Mouse (Mus musculus): ENCODE data around the gene Lrrc28. TPM values are rescaled to one million over a fixed set of nuclear protein-coding genes. Genes with fewer than 3 reads are reported as not detected.

The Lrrc28 gene
- 10.3 and 11.7 TPM in 2 replicates for polyA plus RNA-seq (2016; fragmentation: Nextera tagmentation; extraction: Ambion mirVana)

GRCm38 (mm10) chr7:67644833-67645680 is at the start of gene Lrrc28:
Lrrc28 (minus strand) TSS chr7:67645268.
- Histone ChIP-seq H3K4me2 (peak within 1 kb of the TSS; percentile 86), H3K4me3 (peak within 1 kb of the TSS; percentile 71), H3K27me3 (replicated peaks) (no peaks in the 10 kb centered on the region), H3K9me3 (replicated peaks) (no peaks in the 10 kb centered on the region), H3K27ac (peak within 1 kb of the TSS; percentile 81), H3K4me1 (peaks cover 21% of the 10 kb centered on the region), H3K9ac (peak within 1 kb of the TSS; percentile 86), H3K36me3 (peaks cover 6% of the 10 kb centered on the region; the same call in 1 of the 2 replicates)
- WGBS (ENCODE audit: insufficient replicate concordance), result under 1% methylated on average over 55 of the region's 55 CpGs
- peak; percentile 98 for ATAC-seq

GRCm38 (mm10) chr7:67692791-67693538 is 47.9 kb upstream of the Lrrc28 start:
- no peak overlapping the region for H3K4me2 ChIP-seq
- ATAC-seq, result no peak
- H3K4me1 ChIP-seq, result peaks cover 11% of the 10 kb centered on the region; the same call in 1 of the 2 replicates
- H3K36me3 ChIP-seq, result no peaks in the 10 kb centered on the region
- no peak overlapping the region for H3K27ac ChIP-seq
- 76% methylated on average over 23 of the region's 23 CpGs for WGBS (ENCODE audit: insufficient replicate concordance)
- no peaks in the 10 kb centered on the region for H3K27me3 ChIP-seq (replicated peaks)
- H3K9me3 ChIP-seq (replicated peaks), result no peaks in the 10 kb centered on the region
- no peak overlapping the region for H3K4me3 ChIP-seq
- no peak overlapping the region for H3K9ac ChIP-seq

GRCm38 (mm10) chr7:67692141-67692540 is 47.1 kb upstream of the Lrrc28 start:
- Histone ChIP-seq H3K27me3 (replicated peaks) (no peaks in the 10 kb centered on the region), H3K27ac (no peak overlapping the region), H3K4me1 (peaks cover 11% of the 10 kb centered on the region; the same call in 1 of the 2 replicates), H3K4me3 (no peak overlapping the region), H3K36me3 (no peaks in the 10 kb centered on the region), H3K4me2 (no peak overlapping the region), H3K9me3 (replicated peaks) (no peaks in the 10 kb centered on the region), H3K9ac (no peak overlapping the region)
- WGBS (ENCODE audit: insufficient replicate concordance), result 35% methylated on average over 3 of the region's 3 CpGs
- ATAC-seq, result no peak

- H3K9me3 ChIP-seq (replicated peaks), result no peaks in the 10 kb centered on the region
- no peak overlapping the region for H3K4me2 ChIP-seq
- 60% methylated on average over 6 of the region's 6 CpGs for WGBS (ENCODE audit: insufficient replicate concordance)
- no peak overlapping the region for H3K4me3 ChIP-seq
- H3K27ac ChIP-seq, result no peak overlapping the region
- no peaks in the 10 kb centered on the region for H3K36me3 ChIP-seq
- no peak overlapping the region for H3K9ac ChIP-seq
- no peaks in the 10 kb centered on the region for H3K27me3 ChIP-seq (replicated peaks)
- ATAC-seq, result no peak
- H3K4me1 ChIP-seq, result peaks cover 11% of the 10 kb centered on the region; the same call in 1 of the 2 replicates
Measured at GRCm38 (mm10) chr7:67691036-67691435, 46.0 kb upstream of the Lrrc28 start.

GRCm38 (mm10) chr7:67689793-67690192 is 44.7 kb upstream of the Lrrc28 start:
- ATAC-seq, result no peak
- Histone ChIP-seq H3K27me3 (replicated peaks) (no peaks in the 10 kb centered on the region), H3K27ac (no peak overlapping the region), H3K4me2 (no peak overlapping the region), H3K9me3 (replicated peaks) (no peaks in the 10 kb centered on the region), H3K4me1 (peaks cover 11% of the 10 kb centered on the region; the same call in 1 of the 2 replicates), H3K9ac (no peak overlapping the region), H3K4me3 (no peak overlapping the region), H3K36me3 (peaks cover 6% of the 10 kb centered on the region)
- 64% methylated on average over 7 of the region's 7 CpGs for WGBS (ENCODE audit: insufficient replicate concordance)

- no peak overlapping the region for H3K4me2 ChIP-seq
- no peak overlapping the region for H3K27ac ChIP-seq
- no peak for ATAC-seq
- H3K9ac ChIP-seq, result no peak overlapping the region
- H3K4me1 ChIP-seq, result peaks cover 11% of the 10 kb centered on the region; the same call in 1 of the 2 replicates
- H3K4me3 ChIP-seq, result no peak overlapping the region
- H3K9me3 ChIP-seq (replicated peaks), result no peaks in the 10 kb centered on the region
- no peaks in the 10 kb centered on the region for H3K27me3 ChIP-seq (replicated peaks)
- 42% methylated on average over 3 of the region's 3 CpGs for WGBS (ENCODE audit: insufficient replicate concordance)
- H3K36me3 ChIP-seq, result peaks cover 6% of the 10 kb centered on the region
Measured at GRCm38 (mm10) chr7:67688281-67688680, 43.2 kb upstream of the Lrrc28 start.

GRCm38 (mm10) chr7:67686545-67686944 is 41.5 kb upstream of the Lrrc28 start:
- ATAC-seq, result no peak
- no peak overlapping the region for H3K27ac ChIP-seq
- no peaks in the 10 kb centered on the region for H3K4me1 ChIP-seq
- no peak overlapping the region for H3K9ac ChIP-seq
- no peaks in the 10 kb centered on the region for H3K9me3 ChIP-seq (replicated peaks)
- no peaks in the 10 kb centered on the region for H3K27me3 ChIP-seq (replicated peaks)
- 87% methylated on average over 3 of the region's 3 CpGs for WGBS (ENCODE audit: insufficient replicate concordance)
- H3K4me2 ChIP-seq, result no peak overlapping the region
- H3K4me3 ChIP-seq, result no peak overlapping the region
- H3K36me3 ChIP-seq, result peaks cover 6% of the 10 kb centered on the region

- Histone ChIP-seq H3K9ac (no peak overlapping the region), H3K9me3 (replicated peaks) (no peaks in the 10 kb centered on the region), H3K27me3 (replicated peaks) (no peaks in the 10 kb centered on the region), H3K27ac (no peak overlapping the region), H3K4me3 (no peak overlapping the region), H3K36me3 (peaks cover 9% of the 10 kb centered on the region), H3K4me1 (no peaks in the 10 kb centered on the region), H3K4me2 (no peak overlapping the region)
- 76% methylated on average over 16 of the region's 16 CpGs for WGBS (ENCODE audit: insufficient replicate concordance)
- ATAC-seq, result no peak
Measured at GRCm38 (mm10) chr7:67683006-67683405, 37.9 kb upstream of the Lrrc28 start.

GRCm38 (mm10) chr7:67681078-67681477 is 36.0 kb upstream of the Lrrc28 start:
- no peak for ATAC-seq

GRCm38 (mm10) chr7:67678878-67679499 is 33.9 kb upstream of the Lrrc28 start:
- Histone ChIP-seq H3K36me3 (peaks cover 4% of the 10 kb centered on the region; the same call in 1 of the 2 replicates), H3K9ac (no peak overlapping the region), H3K9me3 (replicated peaks) (no peaks in the 10 kb centered on the region), H3K27me3 (replicated peaks) (no peaks in the 10 kb centered on the region), H3K4me3 (no peak overlapping the region), H3K27ac (no peak overlapping the region), H3K4me2 (no peak overlapping the region), H3K4me1 (no peaks in the 10 kb centered on the region)
- ATAC-seq, result no peak
- 81% methylated on average over 16 of the region's 16 CpGs for WGBS (ENCODE audit: insufficient replicate concordance)

More at GRCm38 (mm10) chr7:67681078-67681477, 36.0 kb upstream of the Lrrc28 start:
- no peaks in the 10 kb centered on the region for H3K4me1 ChIP-seq
- 75% methylated on average over 9 of the region's 9 CpGs for WGBS (ENCODE audit: insufficient replicate concordance)
- no peak overlapping the region for H3K4me2 ChIP-seq
- H3K27me3 ChIP-seq (replicated peaks), result no peaks in the 10 kb centered on the region
- no peaks in the 10 kb centered on the region for H3K9me3 ChIP-seq (replicated peaks)
- H3K4me3 ChIP-seq, result no peak overlapping the region
- H3K9ac ChIP-seq, result no peak overlapping the region
- peaks cover 9% of the 10 kb centered on the region for H3K36me3 ChIP-seq
- H3K27ac ChIP-seq, result no peak overlapping the region

- H3K4me2 ChIP-seq, result no peak overlapping the region
- WGBS (ENCODE audit: insufficient replicate concordance), result 77% methylated on average over 5 of the region's 5 CpGs
- H3K4me1 ChIP-seq, result no peaks in the 10 kb centered on the region
- no peak overlapping the region for H3K9ac ChIP-seq
- no peak overlapping the region for H3K4me3 ChIP-seq
- H3K36me3 ChIP-seq, result peaks cover 11% of the 10 kb centered on the region
- ATAC-seq, result no peak
- H3K9me3 ChIP-seq (replicated peaks), result no peaks in the 10 kb centered on the region
- no peaks in the 10 kb centered on the region for H3K27me3 ChIP-seq (replicated peaks)
- no peak overlapping the region for H3K27ac ChIP-seq
Measured at GRCm38 (mm10) chr7:67673656-67674055, 28.6 kb upstream of the Lrrc28 start.

All from liver, embryonic 12.5 days (tissue).